Mouse (Mus musculus): ENCODE measurements around the gene Adap1.
A peak's percentile ranks its signal among the peaks of the same experiment; 100 is the strongest.

The Adap1 gene

GRCm38 (mm10) chr5:139283460-139284180, 41.8 kb downstream of the Adap1 start:
- no peak for DNase-seq

GRCm38 (mm10) chr5:139282191-139282590, 43.2 kb downstream of the Adap1 start:
- DNase-seq: peak; percentile 89

GRCm38 (mm10) chr5:139281373-139282112, 43.9 kb downstream of the Adap1 start:
- no peak for DNase-seq

DNA sequence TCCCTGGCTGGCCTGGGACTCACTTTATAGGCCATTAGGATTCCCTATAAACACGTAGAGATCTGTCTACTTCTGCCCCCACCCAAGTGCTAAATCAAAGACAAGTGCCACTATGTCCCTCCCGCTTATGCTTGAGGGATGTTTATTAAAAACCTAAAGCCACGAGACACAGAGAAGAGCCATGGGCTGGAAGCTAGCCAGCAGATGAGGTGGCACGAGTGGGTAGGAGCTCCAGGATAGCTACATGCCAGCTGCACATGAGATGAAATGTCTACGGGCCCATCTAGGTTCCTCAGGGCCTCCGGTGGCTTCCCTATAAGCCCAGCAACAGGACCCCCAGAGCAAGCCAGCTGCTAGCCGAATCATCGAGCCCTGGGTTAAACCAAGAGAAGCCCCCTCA, 48.1 kb downstream of the Adap1 start:
- no peak for DNase-seq

- no peak for DNase-seq
Measured at GRCm38 (mm10) chr5:139271994-139272554, 53.3 kb downstream of the Adap1 start.

DNA sequence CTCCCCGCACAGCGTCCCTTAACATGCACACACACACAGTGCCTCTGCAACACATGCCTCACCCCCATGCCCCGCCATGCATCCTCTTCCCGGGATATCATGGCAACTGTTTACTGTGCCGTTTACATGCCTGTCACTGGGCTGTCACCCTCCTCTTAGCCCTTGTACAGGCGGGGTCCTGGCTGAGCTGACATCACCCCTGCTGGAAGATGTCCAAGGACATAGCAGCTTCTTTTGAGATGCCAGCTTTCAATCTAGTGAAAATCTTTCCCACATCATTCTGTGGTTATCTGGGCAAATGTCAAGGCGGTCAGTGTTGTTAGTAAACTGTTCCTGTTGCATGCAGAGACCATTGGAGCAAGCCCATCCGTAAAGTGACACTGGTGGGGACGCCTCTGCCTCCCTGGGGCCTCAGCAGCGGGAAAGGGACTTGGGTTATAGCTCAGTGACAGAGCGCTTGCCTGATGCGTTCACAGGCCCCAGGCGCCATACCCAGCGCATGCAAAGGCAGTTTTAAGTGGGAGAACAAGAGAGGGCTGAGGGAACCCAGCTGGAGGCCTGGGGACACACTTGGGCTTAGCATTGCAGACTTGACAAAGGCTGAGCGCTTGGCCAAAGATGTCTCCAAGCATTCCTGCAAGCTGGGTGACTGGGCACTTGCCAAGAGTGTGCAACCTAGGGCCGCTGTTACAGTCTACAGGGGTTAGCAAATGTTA, 54.5 kb downstream of the Adap1 start:
- DNase-seq: no peak

- DNase-seq: no peak
Measured at GRCm38 (mm10) chr5:139267661-139268060, 57.8 kb downstream of the Adap1 start.

DNA sequence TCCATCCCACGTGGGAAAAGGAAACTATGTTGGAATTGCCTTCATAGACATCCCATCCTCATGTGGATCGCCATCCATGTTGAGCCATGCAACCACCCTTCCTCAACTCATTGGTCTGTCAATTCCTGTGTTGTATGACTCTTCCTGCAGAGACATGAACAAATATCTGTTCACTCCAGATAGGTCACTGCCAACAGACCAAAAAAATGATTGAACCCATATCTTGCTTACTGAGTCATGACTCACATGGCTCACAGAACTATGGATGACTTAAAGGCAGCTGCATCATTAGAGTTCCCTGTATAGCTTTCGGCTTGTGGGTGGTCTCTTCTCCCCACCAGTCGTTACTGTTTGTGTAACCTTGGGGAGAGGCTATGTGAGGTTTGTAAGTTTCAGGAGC, 64.0 kb downstream of the Adap1 start:
- no peak for DNase-seq

- DNase-seq: no peak
Measured at GRCm38 (mm10) chr5:139259853-139260252, 65.6 kb downstream of the Adap1 start.

- no peak for DNase-seq
Measured at GRCm38 (mm10) chr5:139258371-139259035, 66.9 kb downstream of the Adap1 start.

GRCm38 (mm10) chr5:139257818-139258217, 67.6 kb downstream of the Adap1 start:
- no peak for DNase-seq

DNA sequence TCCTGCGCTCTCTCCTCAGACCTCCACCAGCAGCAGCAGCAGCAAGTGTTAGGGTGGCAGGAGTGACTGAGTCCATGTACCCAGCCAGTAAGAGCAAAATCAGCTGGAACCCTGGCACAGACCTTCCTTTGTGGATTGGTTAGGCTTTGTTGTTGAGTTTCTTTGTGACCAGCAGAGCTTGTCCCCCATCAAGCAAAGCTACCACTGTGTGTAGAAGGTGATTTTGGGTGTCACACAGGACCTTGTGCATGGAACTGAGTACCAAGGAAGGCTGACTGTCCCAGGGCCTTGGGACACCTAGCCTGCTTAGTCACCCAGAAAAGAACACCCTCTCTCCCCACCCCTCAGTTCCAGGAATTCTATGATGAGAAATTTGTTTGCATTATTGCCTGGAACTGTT, 68.2 kb downstream of the Adap1 start:
- no peak for DNase-seq

DNA sequence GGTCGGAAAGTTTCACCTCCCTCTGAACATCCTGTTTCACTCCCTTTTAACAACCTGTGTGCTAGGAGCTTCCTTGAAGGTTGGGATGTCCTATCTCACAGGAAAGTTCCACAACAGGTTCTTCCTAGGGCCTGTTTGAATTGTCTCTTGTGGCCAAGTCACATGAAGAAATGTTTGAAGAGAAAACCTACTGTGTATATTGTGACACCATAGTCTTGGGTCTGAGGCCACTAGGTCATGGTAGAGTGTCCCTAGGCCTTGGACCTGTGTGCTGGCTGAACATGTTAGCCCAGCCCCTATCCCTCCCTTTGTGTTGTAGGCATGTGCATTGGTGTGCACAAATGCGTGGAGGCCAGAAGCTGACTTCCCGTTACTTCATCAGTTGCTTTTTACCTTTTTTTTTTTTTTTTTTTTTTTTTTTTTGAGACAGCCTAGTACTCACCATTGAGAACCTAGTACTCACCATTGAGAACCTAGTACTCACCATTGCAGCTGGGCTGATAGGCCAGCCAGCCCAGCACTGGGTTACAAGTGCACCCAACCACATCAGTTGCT, 69.1 kb downstream of the Adap1 start:
- DNase-seq: no peak

DNA sequence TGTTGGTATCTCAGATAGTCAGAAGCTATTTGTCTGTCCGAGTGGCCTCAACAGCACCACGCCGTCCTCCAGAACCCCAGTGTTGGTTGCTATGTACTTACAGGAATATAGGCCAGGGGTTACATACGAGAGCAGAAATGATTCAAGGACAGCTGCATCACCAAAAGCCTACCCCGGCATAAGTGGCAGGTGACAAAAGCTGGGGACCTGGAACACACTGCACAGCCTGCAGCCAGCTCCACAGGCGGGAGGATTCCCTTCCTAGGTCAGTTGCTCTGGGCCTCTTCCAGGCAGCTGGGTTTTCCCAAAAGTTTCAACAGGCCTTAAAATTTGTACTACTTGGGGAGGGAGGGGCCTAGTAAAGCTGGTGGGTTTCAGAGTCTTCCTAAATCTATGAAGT, 69.6 kb downstream of the Adap1 start:
- no peak for DNase-seq

DNA sequence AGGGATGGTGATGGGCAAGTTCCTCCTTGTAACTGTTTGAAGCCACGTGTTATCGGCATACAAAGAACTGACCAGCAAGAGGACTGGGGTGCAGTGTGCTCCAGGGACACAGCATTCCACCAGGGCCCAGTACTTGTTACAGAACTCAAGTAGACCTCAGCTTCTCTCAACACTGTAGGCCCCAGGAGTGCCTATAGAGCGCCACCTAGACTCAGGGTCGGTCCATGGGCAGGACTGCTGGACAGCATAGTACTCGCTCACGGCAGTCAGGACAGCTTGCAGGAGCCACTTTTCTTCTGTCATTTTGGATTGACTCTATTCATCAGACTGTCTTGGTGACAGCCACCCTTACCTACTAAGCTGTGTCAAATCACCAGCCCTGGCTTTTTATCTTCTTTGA, 70.5 kb downstream of the Adap1 start:
- DNase-seq: no peak

- peak; percentile 23 for DNase-seq
Measured at GRCm38 (mm10) chr5:139253301-139253741, 72.1 kb downstream of the Adap1 start.

DNA sequence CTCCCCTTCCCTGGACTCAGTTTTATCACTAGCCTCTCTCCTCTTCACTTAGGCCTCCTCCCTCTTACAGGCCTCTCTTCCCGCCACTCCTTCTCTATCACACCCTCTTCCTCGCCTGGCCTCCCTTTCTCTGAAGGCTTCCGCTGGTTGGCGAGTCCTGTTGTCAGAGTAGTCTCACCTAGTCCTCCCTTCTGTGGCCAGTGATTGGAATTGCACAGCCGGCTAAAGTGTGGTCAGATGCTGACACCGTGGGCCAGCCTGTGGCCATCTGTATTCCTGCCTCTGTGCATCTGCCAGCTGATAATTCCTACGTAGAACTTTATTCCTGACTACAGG, 72.5 kb downstream of the Adap1 start:
- peak; percentile 21 for DNase-seq

GRCm38 (mm10) chr5:139252081-139252909, 73.1 kb downstream of the Adap1 start, which contains the start of gene Get4:
TSS of gene Get4 (plus strand) at chr5:139252324.
- DNase-seq: peak; percentile 96

DNA sequence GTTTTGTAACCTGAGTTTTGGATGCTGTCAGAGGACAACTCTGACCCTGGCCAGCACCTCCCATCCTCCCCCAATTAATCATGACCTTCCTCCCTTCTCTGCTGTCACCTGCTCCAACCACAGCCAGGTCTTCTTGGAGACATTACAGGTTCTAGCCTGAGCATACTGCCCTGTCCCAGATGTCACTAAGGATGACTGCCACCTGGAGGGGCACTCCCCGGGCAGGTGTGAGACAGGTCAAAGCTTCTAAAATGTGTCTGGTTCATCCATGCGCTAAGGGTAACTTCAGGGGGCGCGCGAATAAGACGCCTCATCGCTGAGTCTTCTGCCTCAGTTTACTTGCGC, 73.7 kb downstream of the Adap1 start:
- DNase-seq: no peak

GRCm38 (mm10) chr5:139251279-139251678, 74.1 kb downstream of the Adap1 start:
- no peak for DNase-seq

GRCm38 (mm10) chr5:139248846-139249245, 76.6 kb downstream of the Adap1 start:
- DNase-seq: no peak

DNA sequence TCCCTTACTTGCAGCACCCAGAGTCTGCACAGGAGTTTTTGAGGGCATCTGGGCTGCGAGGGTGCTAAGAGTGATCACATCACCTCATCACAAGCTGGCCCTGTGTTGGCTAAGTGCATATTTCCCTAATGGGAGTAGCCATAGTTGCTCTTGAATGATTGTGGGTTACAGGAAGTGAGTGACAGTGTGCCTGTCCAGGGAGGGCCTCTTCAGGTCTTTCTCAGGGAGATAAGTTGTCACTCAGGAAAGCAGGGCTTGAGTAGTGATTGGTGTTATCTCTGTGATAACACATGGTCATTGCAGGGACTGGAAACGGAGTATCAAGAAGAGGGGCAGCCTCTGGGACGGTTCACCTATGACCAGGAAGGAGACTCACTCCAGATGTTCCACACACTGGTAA, 77.7 kb downstream of the Adap1 start:
- no peak for DNase-seq

Data from right cerebral cortex, postnatal 4 days (tissue).